Mouse (Mus musculus) 416B (cell line): ENCODE data around the gene Haus8.
"Not testable (repeated sequence)": the region's sequence is repeated elsewhere in the genome, so short reads cannot be mapped to it uniquely, and the experiment has no call there.

Source experiments
- DNase-seq: peaks from one replicate; pipeline ENCODE4 v3.0.0; 2011; ENCODE audit warnings: low read depth

Gene Haus8

DNA sequence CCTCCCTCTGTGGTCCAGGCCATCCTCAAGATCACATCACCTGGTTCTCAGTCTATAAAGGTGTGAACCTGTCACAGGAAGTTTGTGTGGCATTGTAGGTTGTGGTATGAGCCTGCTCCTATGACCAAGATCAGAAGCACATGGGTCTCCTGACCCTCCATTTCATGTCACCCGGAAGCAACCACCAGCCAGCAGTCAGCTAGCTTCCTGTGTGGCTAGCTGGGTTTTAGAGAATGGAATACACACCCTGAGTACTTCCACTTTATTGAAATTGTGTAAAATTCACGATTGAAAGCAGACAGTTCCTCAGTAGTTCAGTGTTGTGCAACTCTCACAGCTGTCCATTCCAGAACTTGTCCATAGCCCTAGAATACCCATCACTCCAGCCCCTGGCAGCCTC is 13.5 kb upstream of the Haus8 start:
- DNase-seq, result peak; percentile 81

DNA sequence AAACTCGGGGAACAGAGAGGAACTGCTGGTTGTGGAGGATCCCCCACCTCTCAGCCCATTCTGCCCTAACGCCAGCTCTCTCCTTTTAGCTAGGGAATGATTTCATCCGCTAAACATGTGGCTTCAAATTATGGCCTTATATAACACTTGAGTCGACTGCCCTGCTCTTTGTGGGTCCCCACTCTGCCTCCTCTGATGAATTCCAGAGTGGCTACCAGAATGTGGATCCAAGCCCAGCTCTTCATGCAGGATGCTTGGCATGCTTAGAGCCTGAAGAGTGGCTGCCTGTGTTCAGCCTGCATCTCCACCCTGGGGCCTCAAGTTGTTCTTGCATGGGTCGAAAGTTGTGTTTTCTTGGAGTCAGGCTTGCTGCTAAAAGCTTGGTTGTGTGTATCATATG is 9.9 kb upstream of the Haus8 start:
- DNase-seq, result no peak

DNA sequence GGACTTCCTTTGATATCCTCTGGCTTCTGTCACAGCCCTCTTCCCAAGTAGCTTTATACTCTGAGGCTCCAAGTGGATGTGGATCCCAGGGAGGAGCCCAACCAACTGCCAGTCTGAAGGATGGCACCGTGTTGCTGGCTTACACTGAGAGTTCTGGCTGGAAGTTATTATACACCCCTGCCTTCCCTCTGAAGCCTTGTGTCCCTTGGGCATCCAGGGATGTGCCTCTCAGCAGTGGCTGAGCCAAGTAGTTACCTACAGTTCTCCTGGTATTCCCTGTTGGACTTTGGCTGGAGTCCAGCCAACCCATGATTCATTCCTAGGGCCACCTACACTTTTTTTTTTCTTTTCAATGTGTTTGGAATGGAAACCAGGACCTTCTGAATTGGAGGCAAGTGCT is 9.0 kb upstream of the Haus8 start:
- not testable (repeated sequence) for DNase-seq

DNA sequence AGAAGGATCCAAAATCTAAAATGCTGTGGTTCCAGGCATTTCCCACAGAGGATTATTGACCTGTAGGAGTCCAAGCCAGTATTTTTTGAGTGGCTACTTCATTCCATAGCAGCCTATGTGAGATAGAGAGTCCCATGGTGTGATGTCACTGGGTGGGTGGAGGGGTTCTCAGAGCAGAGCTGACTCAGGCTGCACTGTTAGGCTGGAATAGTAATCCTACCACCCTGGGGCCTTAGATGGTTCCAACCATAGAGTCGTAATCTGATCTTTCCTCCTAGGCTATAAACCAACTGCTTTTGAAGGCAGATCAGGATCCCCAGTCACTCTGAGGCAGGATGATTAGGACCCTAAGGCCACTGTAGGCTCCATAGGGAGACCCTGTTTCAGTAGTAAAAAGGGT is 6.7 kb upstream of the Haus8 start:
- peak; percentile 29 for DNase-seq

DNA sequence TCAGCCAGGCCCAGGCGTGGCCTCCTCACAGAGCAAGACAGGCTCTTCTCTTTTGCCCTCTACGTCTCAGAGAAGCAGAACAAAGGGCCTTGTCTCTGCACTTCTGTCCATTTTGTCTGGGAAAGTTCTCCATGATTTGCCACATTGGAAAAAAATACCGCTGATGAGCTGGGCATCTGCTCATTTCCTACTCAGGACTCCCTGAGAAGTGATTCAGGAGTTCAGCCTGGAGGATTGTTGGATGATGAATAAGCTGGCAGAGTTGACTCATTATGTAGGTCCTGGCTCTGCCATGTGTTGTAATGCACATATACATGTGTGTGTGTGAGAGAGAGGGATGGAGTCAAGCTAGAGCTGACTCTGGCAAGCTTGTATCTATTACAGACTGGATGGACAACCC is 3.4 kb upstream of the Haus8 start:
- DNase-seq, result peak; percentile 15

DNA sequence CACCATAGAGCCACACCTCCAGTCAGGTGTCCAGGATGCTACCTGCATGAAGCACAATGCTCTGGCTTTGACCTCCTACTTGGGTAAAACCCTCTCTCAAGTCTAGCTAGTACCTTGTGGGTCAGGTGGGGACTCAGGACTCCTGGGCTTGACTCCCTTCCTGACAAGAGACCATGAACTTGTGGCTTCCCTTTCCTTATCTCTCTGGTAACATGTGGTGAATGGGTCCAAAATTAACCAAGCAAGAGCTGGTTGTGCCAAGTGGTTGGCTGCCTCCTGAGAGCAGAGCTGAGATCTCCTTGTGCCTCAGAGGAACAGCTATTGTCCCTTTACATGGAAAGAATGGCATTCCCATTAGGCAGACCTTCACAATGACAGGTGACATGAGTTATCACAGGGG is 1.7 kb upstream of the Haus8 start:
- DNase-seq, result peak; percentile 77

DNA sequence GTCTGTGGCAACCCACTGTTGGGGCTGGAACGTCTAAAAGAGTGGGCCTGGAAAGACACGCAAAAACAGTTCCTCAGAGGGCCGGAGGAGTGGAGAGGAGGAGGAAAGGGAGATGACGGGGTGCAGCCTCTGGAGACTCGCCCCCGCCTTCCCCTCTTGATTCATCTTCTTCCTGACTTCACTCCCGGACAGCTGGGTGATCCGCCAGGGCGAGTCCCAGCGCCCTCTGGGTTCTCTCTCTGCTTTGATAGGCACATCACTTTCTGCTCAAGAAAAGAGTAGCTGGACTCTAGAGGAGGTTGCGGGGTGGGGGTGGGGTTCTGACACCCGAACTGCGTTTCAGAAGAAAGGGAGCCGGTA is 397 bp upstream of the Haus8 start:
- DNase-seq, result peak; percentile 82

DNA sequence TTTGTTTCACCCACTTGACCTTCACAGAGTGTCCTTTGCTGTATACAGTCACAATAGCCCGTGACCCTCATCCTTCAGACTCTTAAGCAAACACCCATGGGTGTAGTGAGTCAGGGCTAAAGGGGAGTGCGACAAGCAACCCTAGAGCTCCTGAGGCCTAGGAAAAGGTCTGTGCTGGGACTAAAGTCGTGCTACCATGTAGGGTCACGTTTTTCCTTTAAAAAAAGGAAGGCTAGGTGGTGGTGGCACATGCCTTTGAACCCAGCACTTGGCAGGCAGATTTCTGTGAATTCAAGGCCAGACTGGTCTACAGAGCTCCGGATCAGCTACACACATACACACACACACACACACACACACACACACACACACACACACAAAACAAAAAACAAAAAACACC is 1.1 kb downstream of the Haus8 start:
- peak; percentile 43 for DNase-seq

DNA sequence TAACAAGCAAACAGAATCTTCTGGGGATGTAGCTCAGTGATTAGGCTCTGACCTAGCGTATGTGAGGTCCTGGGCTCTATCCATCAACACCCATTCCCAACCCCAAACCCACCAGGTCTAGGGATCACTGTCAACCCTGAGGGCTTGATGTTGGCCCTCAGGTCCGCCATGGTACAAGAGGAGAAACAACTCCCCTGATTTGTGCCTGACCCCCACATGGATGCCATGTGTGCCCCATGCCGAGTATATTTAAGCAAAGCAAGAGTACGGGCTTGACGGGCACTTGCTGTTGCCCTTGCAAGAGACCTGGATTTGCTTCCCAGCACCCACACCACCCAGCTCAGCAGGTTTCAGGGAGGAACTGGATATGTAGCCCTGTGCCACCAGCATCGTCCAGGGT is 4.4 kb downstream of the Haus8 start:
- DNase-seq, result not testable (repeated sequence)

DNA sequence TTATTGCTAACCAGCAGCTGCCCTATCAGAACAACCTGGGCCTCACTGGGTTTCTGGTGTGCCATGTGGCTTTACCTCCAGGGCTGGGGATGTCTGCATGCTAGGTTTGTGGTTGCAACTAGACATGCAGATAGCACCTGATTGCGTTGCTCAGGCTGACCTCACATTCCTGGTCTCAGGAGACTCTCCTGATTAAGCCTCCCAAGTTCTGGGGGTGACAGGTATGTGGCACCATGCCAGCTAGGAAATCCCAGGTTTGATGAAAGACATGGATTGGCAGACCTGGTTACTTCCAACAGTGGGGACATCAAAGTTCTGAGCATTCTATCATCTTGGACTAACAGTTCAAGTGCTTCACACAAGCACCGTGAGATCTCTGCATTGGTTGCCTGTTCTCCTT is 5.0 kb downstream of the Haus8 start:
- no peak for DNase-seq

DNA sequence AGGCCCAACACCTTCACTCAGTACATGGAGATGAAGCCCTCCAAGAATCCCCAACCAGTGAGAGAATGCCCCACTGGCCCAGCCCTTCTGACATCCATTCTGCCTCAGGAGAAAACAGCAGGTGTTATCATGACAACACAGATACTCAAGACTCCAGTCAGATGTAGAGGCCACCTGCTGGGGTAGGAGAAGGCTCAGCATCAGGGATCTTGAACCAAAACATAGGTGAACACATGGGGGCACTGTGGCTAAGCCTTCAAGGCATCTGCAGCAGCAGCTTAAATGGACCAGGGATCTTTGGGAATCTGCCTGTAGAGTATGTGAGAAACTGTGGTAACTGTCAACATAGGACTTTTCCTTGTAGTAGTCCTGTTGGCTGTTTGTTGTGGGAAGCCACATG is 11.5 kb downstream of the Haus8 start:
- DNase-seq, result peak; percentile 55

DNA sequence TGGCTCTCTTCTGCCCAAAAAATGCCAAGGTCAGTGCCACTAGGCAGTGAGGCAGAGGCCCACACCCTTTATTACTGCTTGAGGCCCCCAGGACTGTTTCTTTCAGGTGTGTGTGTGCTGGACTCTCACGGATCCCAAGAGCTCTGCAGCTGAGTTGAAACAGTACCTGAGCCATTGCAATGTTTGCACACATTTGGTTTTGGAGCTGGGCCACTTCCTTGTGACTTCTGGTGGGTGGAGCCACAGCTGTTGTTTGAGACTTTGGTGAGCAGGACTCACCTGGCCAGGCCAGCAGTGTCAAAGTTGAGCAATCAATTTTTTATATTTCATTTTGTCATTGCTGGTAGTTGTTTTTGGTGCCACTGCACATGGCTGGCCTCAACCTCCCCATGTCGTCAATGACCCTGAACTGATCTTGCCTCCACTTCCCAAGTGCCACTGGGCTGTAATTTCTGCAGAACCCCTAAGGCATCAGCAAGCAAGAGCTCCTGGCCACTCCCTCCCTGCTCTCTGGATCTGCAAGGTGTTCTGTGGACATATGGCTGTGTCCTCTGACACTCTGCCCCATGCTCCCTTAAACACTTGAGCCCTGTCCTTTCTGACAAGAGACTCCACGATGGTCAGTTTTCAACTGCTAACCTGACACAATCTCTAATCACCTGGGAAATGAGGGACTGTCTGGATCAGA is 16.0 kb downstream of the Haus8 start:
- DNase-seq, result no peak

DNA sequence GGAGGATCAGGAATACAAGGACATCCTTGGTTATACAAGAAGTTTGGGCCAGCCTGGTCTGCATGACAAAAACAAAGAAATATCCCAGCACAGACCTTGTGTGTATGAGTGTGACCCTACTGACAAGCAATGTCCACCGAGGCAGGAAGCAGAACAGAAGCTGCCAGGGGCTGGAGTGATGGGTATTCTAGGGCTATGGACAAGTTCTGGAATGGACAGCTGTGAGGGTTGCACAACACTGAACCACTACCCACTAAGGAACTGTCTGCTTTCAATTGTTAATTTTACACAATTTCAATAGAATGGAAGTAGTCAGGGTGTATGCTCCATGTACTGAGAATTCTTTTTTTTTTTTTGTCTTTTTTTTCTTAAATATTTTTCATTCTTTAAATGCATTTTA is 24.5 kb downstream of the Haus8 start:
- DNase-seq, result no peak

DNA sequence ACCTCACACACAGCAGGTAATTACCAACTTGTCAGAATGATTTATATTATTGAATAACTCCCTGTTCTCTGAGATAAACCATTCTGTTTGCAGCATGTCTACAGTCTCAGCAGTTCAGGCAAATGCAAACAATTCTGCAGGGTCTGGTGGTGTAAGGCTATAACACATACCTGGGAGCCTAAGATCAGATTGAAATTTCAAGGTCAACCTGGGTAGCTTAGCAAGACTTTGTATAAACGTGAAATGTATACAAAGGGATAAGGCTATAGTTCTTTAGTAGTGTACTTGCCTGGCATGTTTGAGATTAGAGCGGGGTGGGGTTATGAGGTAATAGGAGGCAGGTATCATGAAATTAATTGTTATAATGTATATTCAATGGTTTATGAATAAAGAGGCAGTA is 30.0 kb downstream of the Haus8 start:
- DNase-seq, result no peak

DNA sequence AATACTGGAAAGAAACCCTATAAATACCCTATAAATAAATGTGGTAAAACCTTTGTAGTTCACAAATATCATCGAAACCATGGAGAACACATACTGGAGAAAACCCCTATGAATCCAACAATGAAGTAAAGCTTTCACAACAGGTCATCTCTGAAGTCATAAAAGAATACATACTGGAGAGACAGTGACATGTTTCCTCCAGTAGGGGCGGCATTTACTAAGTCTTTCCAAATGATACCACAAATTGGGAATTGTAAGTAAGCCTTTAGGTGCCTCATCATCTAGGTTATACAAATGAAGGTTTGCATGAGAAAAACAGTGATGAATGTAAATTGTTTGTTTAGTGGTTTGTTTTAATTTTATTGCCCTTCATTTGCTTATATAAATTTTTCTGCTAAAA is 48.2 kb downstream of the Haus8 start:
- DNase-seq, result peak; percentile 57

DNA sequence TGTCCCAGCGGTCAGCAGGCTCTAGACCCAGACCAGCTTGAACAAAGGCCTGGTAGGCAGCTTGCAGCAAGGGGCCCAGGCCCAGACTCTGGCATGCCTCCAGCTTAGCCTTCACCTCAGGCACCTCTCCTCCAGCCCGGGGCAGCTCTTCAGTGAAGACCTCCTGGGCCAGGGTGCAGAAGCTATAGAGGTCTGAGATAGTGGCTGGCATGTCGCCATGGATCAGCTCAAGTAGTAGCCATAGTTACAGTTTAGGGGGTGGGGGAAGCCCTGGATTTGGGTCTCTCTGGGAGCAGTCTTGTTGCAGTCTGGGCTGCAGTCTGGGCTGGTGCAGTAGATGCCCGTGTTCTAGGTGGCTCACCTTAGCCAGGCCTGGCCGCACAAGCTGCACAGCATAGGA is 58.5 kb downstream of the Haus8 start:
- not testable (repeated sequence) for DNase-seq

DNA sequence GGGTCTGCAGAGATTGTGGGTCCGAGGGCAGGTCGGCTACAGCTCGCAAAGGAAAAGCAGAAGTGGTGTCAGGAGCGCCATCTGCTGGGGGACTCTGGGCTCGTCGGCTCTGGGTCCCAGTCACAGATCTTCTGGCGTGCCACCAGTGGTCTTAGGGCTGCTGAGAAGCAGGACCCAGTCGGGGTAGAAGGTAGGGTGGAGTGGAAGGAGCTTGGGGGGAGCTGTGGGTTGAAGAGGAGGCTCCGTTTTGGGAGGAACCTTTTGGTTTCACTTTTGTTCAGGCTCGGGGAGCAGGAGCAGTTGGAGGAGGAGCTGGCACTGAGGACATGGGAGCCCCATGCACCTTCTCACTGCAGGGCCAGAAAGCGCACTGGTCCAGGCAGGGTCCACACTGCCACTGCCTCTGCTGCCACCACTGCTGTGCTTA is 67.2 kb downstream of the Haus8 start:
- DNase-seq, result peak; percentile 26
